ENCODE assay signal across 23 mouse cellular contexts in the genomic region with DNA sequence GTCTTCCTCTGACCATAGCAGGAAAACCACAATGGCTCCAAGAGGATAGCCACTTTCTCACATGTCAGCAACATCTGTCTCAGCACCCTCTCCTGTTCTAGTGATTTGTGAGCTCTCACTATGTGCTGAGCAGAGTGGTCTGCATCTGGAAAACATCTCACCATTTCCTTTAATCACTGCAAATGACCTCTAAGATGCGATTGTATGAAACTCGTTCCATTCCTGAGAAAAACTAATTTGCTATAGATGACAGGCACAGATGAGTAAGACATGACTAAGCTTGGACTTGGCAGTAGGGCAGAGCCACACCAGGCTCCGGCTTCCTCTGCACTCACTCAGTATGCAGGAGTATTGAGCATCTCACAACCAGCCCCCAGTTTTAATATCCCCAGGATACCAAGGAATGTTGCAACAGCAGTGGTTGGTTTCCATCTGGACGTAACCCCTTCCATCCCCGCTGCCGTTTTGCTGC.
A peak's percentile ranks its signal among the peaks of the same experiment; 100 is the strongest.
DNase-seq lines count a peak whose midpoint lies in the region; ATAC-seq and TF ChIP-seq lines count a peak whose summit lies in the region.
"Had no signal": no experiment of that assay in that cellular context is flagged by ENCODE, and none has a peak within 500 bp of the region (broad histone marks: within the 10 kb centered on the region; RNA-seq: fewer than 3 reads in every experiment).

No protein-coding gene starts in this region.

- no peaks in the 10 kb centered on the region for H3K27me3 ChIP-seq in limb, embryonic 13.5 days
- H3K27me3 ChIP-seq in limb, embryonic 10.5 days (ENCODE audit: low read depth, poor library complexity, severe bottlenecking): no peaks in the 10 kb centered on the region
- no peaks in the 10 kb centered on the region for H3K27me3 ChIP-seq in C2C12 (ENCODE audit: control insufficient read depth, insufficient read depth, insufficient read length)
- H3K27me3 ChIP-seq: embryonic facial prominence, embryonic 15.5 days; hindbrain, embryonic 15.5 days; liver, embryonic 13.5 days had no signal

- TF ChIP-seq CTCF in C2C12 (IDR thresholded peaks at IDR 0.05; ENCODE audit: control insufficient read depth, insufficient read depth, insufficient read length): no peak
- TF ChIP-seq CTCF in embryonic fibroblast, embryonic 13.5 days (IDR thresholded peaks at IDR 0.05; ENCODE audit: borderline replicate concordance, insufficient read depth, low read length): no peak

- ATAC-seq in limb, embryonic 13.5 days (ENCODE audit: low FRiP score, low read depth): no peak; the same call in 1 of the 2 replicates
- ATAC-seq in monocyte, adult 5-6 weeks (replicated peaks; ENCODE audit: insufficient number of reproducible peaks, low FRiP score, low TSS enrichment, poor library complexity, severe bottlenecking): no peak

- no peak for DNase-seq in limb, embryonic 10.5 days (ENCODE audit: low spot score)
- no peak for DNase-seq in kidney, postnatal 4 days
- DNase-seq in retina, embryonic 14.5 days (ENCODE audit: low spot score): no peak
- DNase-seq: cerebellum, adult 2 months; cerebellum, postnatal 25 days; embryo, embryonic 11 days; gastrocnemius, postnatal 36 days; heart, adult 2 months; heart, postnatal 4 days; kidney, adult 2 months; liver, embryonic 13.5 days; lung, adult 2 months; lung, postnatal 14 days; right cerebral cortex, postnatal 14 days; spleen, adult 18-20 months had no signal

- 0 out of 2 replicates have a peak, but pooled peaks have one; percentile 32 for TF ChIP-seq POLR2A in embryonic fibroblast, embryonic 13.5 days (IDR thresholded peaks at IDR 0.05; ENCODE audit: low read depth, low read length)

- 49% methylated on average over 6 of the region's 6 CpGs for WGBS in limb, embryonic 13.5 days
- WGBS in limb, embryonic 10.5 days: 80% methylated on average over 6 of the region's 6 CpGs

- no peaks in the 10 kb centered on the region for H3K9me3 ChIP-seq in limb, embryonic 13.5 days
- H3K9me3 ChIP-seq in limb, embryonic 10.5 days (replicated peaks): no peaks in the 10 kb centered on the region
- H3K9me3 ChIP-seq: embryonic facial prominence, embryonic 15.5 days; forebrain, embryonic 10.5 days; hindbrain, embryonic 15.5 days; liver, embryonic 13.5 days had no signal

- H3K4me2 ChIP-seq in limb, embryonic 13.5 days (replicated peaks): no peak overlapping the region
- H3K4me2 ChIP-seq: embryonic facial prominence, embryonic 15.5 days; hindbrain, embryonic 15.5 days; liver, embryonic 13.5 days had no signal

- peak overlapping the region; percentile 28; the same call in 1 of the 2 replicates for H3K27ac ChIP-seq in limb, embryonic 13.5 days
- no peak overlapping the region for H3K27ac ChIP-seq in limb, embryonic 10.5 days
- H3K27ac ChIP-seq in embryonic fibroblast, embryonic 13.5 days (ENCODE audit: insufficient read depth, low read length): peak overlapping the region; percentile 91
- H3K27ac ChIP-seq: embryonic facial prominence, embryonic 15.5 days; forebrain, embryonic 10.5 days; heart, adult 2 months; hindbrain, embryonic 15.5 days; kidney, postnatal 0 days; liver, embryonic 13.5 days had no signal

- peaks cover 6% of the 10 kb centered on the region; the same call in 1 of the 2 replicates for H3K4me1 ChIP-seq in limb, embryonic 13.5 days
- 0 out of 2 replicates have a peak, but pooled peaks cover 4% of the 10 kb centered on the region for H3K4me1 ChIP-seq in limb, embryonic 10.5 days
- peaks cover 11% of the 10 kb centered on the region for H3K4me1 ChIP-seq in embryonic fibroblast, embryonic 13.5 days (ENCODE audit: control insufficient read depth, insufficient read depth, low read length)
- H3K4me1 ChIP-seq: embryonic facial prominence, embryonic 15.5 days; forebrain, embryonic 10.5 days; hindbrain, embryonic 15.5 days; liver, embryonic 13.5 days had no signal

- no peak overlapping the region for H3K4me3 ChIP-seq in limb, embryonic 13.5 days
- H3K4me3 ChIP-seq in limb, embryonic 10.5 days: no peak overlapping the region
- no peak overlapping the region for H3K4me3 ChIP-seq in C2C12 (ENCODE audit: insufficient read depth, poor library complexity, severe bottlenecking)
- no peak overlapping the region for H3K4me3 ChIP-seq in embryonic fibroblast, embryonic 13.5 days (ENCODE audit: insufficient read depth, low read length)
- H3K4me3 ChIP-seq: embryonic facial prominence, embryonic 15.5 days; forebrain, embryonic 10.5 days; heart, adult 2 months; hindbrain, embryonic 15.5 days; liver, embryonic 13.5 days had no signal

- H3K36me3 ChIP-seq in limb, embryonic 13.5 days: no peaks in the 10 kb centered on the region
- H3K36me3 ChIP-seq in limb, embryonic 10.5 days: no peaks in the 10 kb centered on the region
- H3K36me3 ChIP-seq in C2C12 (ENCODE audit: control insufficient read depth, insufficient read depth): no peaks in the 10 kb centered on the region
- H3K36me3 ChIP-seq: embryonic facial prominence, embryonic 15.5 days; forebrain, embryonic 10.5 days; hindbrain, embryonic 15.5 days; liver, embryonic 13.5 days had no signal

- no peaks in the 10 kb centered on the region for H3K79me2 ChIP-seq in C2C12 (ENCODE audit: control insufficient read depth, insufficient read depth)

- no peak overlapping the region for H3ac ChIP-seq in C2C12 (ENCODE audit: control insufficient read depth, insufficient read length, low read depth)

- H3K9ac ChIP-seq in limb, embryonic 13.5 days: no peak overlapping the region
- H3K9ac ChIP-seq: embryonic facial prominence, embryonic 15.5 days; hindbrain, embryonic 15.5 days; liver, embryonic 13.5 days had no signal

- H3K79me3 ChIP-seq in C2C12 (ENCODE audit: low read depth): no peaks in the 10 kb centered on the region

TF ChIP-seq in C2C12, 6 proteins besides CTCF, POLR2A, EP300 and RAD21:
- peak; percentile 96 for TF ChIP-seq CEBPB (IDR thresholded peaks at IDR 0.05; ENCODE audit: low read depth)
- TF ChIP-seq MAX (IDR thresholded peaks at IDR 0.05): no peak
- TF ChIP-seq MYOD1 (IDR thresholded peaks at IDR 0.05; ENCODE audit: control insufficient read depth, insufficient read length, low read depth): peak; percentile 73
- no peak for TF ChIP-seq MYOG (IDR thresholded peaks at IDR 0.05; ENCODE audit: control insufficient read depth, extremely low read depth, insufficient read length)
- peak; percentile 73 for TF ChIP-seq FOSL1 (IDR thresholded peaks at IDR 0.05; ENCODE audit: insufficient read depth, low read length, poor library complexity, severe bottlenecking)
